Mouse (Mus musculus) megakaryocyte progenitor cell, adult 5-6 weeks (primary cell): ENCODE measurements around the gene Pea15a. TPM values are rescaled to one million over a fixed set of nuclear protein-coding genes. Genes with fewer than 3 reads are reported as not detected.
A peak's percentile ranks its signal among the peaks of the same experiment; 100 is the strongest.

ENCODE experiments used
- ATAC-seq: replicated peaks from 2 replicates; pipeline ENCODE4 v1.8.0; 2016; ENCODE audit warnings: mild to moderate bottlenecking, moderate TSS enrichment, inconsistent platforms; ENCODE audit not compliant: poor library complexity
- total RNA-seq, 2 experiments: library from RNA; stranded (forward) in 1 of 2; stranded (reverse) in 1 of 2; fragments of 157-497, 149-512 nt in 1 of 2; fragments of 200-1000 nt in 1 of 2; gene quantifications; 2 replicates each; pipeline versions ENCODE4 v1.2.3 to v1.2.4; 2015 to 2017

Gene Pea15a
- total RNA-seq, 2 experiments from 2014 or later: 2.6 to 4.9 TPM

DNA sequence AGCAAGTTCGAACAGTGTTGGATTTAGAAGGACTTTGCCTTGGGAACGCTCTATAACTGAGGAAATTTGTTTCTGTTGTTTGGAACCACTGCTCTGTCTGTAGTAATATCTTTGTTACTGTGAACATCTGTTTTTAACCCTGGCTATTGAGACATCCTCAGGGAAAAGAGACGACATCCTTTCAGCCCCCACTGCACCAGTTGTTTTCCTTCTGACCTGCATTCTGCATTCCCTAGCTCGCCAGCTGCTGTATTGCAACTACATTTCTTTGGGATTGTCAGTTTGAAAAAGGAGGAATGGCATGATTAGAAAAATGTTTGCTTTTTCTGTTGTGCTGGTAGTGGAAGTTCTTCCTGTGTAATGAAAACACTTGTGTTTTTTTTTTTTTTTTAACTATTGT lies 25.7 kb downstream of the Pea15a start:
- no peak for ATAC-seq

GRCm38 (mm10) chr1:172179102-172179501 lies 27.5 kb downstream of the Pea15a start:
- no peak for ATAC-seq

DNA sequence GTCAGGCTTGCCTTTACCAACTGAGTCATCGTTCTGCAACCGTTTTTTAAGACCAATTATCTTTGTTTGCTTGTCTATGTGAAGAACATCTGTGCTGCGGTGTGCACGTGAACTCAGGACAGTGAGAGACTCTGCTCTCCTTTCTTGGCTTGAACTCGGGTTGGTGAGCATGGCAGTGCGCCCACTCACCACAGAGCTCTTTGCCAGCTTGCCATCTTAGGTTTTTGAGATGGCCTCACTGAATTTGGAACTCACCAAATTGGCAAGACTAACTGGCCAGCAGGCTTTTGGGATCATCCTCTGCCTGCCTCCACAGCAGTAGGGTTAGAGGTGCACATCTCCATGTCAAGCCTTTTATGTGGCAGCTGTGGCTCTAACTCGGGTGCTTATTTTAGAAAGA lies 28.8 kb downstream of the Pea15a start:
- no peak for ATAC-seq

DNA sequence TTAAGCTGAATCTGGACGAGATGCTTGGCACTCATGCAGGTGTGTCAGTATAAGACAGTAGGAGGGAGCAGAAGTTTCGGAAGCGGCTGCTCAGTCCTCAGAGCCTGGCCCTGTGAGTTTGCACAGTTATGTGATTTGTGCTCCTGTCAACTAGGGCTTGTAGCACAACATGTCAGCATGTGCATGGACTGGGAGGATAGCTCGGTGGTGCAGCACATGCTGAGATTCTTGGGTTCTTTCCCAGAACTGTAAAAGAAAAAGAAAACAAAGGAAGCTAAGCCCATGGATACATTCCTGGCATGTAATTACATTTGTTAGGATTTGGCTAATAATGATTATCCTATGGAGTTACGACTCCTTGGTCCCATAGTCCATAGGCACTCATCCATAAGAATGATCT lies 33.4 kb downstream of the Pea15a start:
- no peak for ATAC-seq

GRCm38 (mm10) chr1:172172381-172172780 lies 34.2 kb downstream of the Pea15a start:
- no peak for ATAC-seq

DNA sequence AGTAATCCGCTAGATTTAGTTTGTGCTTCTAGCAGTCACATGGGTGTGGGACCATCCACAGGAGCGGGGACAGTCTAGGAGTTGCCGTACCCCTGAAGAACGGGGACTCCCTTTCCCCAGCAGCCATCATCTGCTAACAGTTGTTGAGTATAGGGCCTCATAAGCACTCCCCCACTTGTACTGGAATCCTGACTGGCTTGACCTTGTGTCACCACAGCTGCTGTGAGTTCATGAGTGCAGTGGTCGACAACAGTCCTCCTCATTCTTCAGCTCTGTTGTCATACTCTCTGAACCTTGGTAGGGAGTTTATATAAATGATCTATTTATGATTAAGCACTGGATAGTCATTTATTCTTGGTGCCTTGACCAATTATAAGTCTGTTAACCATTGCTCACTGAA lies 36.8 kb downstream of the Pea15a start:
- ATAC-seq: no peak

DNA sequence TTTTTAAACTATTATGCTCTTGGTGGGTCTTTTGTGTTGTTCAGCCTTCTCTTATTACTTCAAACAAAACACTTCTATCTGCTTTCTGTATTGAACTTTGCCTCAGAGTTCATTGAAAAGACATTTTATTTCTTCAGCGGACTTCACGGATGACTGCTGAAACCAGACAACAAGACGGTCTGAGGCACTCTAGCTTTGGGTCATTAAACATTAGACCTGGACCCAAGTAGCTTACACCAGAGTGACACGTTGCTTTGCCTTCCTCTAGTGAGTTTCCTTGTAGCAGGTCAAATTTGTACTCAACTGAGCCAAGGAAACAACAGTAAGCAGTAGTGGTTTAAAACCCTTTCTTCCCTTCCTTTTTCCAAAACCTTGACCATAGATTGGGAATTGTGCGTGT lies 38.7 kb downstream of the Pea15a start:
- ATAC-seq: no peak

GRCm38 (mm10) chr1:172162959-172163358 lies 43.6 kb downstream of the Pea15a start:
- ATAC-seq: no peak

DNA sequence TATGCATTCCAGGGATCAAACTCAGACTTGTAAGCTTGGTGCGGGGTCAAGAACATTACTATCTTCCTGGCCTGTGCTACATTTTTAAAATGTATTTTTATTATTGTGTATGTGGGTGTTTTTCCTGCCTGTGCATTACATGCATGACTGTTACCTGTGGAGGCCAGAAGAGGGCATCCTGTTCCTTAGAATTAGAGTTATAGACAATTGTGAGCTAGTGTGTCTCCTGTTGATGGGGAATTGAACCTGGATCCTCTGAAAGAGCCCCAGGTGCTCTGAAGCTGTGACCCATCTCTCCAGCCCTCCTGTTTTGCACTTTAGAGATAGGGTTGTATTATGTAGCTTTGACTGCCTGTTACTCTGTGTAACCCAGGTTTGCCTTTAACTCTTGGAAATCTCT lies 44.6 kb downstream of the Pea15a start:
- ATAC-seq: peak; percentile 83

DNA sequence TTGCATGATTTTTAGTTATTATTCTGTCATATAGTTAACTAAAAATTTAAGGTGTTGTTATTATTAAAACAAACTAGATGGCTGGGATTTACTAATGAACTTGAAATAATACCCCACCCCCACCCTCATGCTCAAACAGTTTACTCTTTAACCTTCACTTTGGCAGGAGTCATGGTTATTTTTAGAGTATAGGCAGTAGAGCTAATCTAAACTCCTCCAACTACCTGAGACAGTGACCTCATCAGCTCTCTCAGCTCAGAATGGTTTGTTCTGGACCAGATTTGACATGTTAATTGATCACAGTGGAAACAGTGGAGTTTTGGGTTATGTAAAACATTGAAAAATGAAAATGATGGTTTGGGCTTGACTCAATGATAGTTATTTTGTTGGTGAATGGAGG lies 46.1 kb downstream of the Pea15a start:
- ATAC-seq: no peak

GRCm38 (mm10) chr1:172159970-172160369 lies 46.6 kb downstream of the Pea15a start:
- ATAC-seq: no peak

- peak; percentile 90 for ATAC-seq
These were observed 51.1 kb downstream of the Pea15a start for GRCm38 (mm10) chr1:172155518-172155917.

GRCm38 (mm10) chr1:172154536-172154935 lies 52.1 kb downstream of the Pea15a start:
- ATAC-seq: no peak

DNA sequence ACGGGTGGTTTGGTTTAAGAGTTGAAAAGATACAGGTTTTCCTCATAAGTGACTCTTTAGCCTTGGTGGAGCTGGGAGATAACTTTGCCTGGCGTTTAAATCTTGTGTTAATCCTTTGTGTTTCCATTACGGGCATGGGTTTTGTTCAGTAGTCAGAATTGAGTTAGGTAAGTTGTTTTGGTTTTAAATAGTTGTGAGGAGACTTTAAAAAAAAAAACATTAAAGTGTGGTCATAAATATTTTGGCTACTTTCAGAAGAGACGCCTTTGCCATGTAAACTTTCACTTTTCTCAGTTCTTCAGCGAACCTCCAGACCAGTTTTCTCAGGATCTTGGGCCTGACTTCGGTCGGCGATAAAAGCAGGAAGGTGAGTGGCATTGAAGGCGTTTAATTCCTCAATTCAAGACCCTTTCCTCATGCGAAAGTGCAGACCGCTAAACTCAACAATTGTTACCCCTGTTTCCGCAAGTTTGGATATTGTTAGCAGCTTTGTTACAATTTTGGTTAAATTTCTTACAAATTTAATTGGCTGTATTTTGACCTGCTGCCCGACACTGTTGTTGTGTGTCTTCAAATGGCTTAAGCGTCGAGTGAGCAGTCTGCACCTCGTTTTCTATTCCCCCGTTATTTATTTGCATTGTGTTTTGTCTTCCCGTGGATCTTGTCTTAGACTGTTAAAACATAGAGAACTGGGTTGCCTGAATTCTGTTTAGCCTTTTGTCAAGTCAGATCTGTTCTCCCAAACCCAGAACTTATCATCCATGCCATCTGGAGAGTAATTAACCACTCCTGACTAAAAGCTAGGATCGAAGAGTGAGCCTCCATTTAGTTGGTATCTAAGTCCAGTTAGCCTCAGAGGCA lies 57.4 kb downstream of the Pea15a start:
- ATAC-seq: peak; percentile 15; the same call in 1 of the 2 replicates

GRCm38 (mm10) chr1:172148279-172148954 lies 58.2 kb downstream of the Pea15a start:
- peak; percentile 37 for ATAC-seq

GRCm38 (mm10) chr1:172147835-172148278 lies 58.7 kb downstream of the Pea15a start, which contains the start of gene Dcaf8:
Gene Dcaf8, plus strand, starts transcription at chr1:172148084.
- peak; percentile 88 for ATAC-seq

Other genes starting within 250 kb of the Pea15a start
- gene Vangl2, start 178.4 kb downstream of the Pea15a start, total RNA-seq (2015): 1.9 and 3.3 TPM in 2 replicates
- gene Vangl2, start 178.4 kb downstream of the Pea15a start, total RNA-seq (2017): 1.1 and 1.7 TPM in 2 replicates
- not detected in 2 replicates for gene Nhlh1, start 149.2 kb downstream of the Pea15a start, total RNA-seq (2015)
- gene Nhlh1, start 149.2 kb downstream of the Pea15a start, total RNA-seq (2017): not detected in 2 replicates
- gene Copa, start 124.3 kb downstream of the Pea15a start, total RNA-seq (2015): 146 and 159 TPM in 2 replicates
- gene Copa, start 124.3 kb downstream of the Pea15a start, total RNA-seq (2017): 140 and 152 TPM in 2 replicates
- gene Ncstn, start 124.0 kb downstream of the Pea15a start, total RNA-seq (2015): 68.0 and 69.0 TPM in 2 replicates
- 26.3 and 35.5 TPM in 2 replicates for gene Ncstn, start 124.0 kb downstream of the Pea15a start, total RNA-seq (2017)
- 24.2 and 24.9 TPM in 2 replicates for gene Pex19, start 80.0 kb downstream of the Pea15a start, total RNA-seq (2015)
- 31.2 and 38.4 TPM in 2 replicates for gene Pex19, start 80.0 kb downstream of the Pea15a start, total RNA-seq (2017)
- gene Dcaf8, start 58.7 kb downstream of the Pea15a start, total RNA-seq (2015): 26.0 and 46.0 TPM in 2 replicates
- 93.6 and 140 TPM in 2 replicates for gene Dcaf8, start 58.7 kb downstream of the Pea15a start, total RNA-seq (2017)
- not detected in 2 replicates for gene Casq1, start 13.1 kb upstream of the Pea15a start, total RNA-seq (2015)
- not detected in 2 replicates for gene Casq1, start 13.1 kb upstream of the Pea15a start, total RNA-seq (2017)
- not detected in 2 replicates for gene Atp1a4, start 51.6 kb upstream of the Pea15a start, total RNA-seq (2015)
- not detected in 2 replicates for gene Atp1a4, start 51.6 kb upstream of the Pea15a start, total RNA-seq (2017)
- 28.8 and 29.7 TPM in 2 replicates for gene Igsf8, start 54.8 kb upstream of the Pea15a start, total RNA-seq (2015)
- gene Igsf8, start 54.8 kb upstream of the Pea15a start, total RNA-seq (2017): 25.5 and 30.6 TPM in 2 replicates
- not detected in 2 replicates for gene Atp1a2, start 91.3 kb upstream of the Pea15a start, total RNA-seq (2015)
- not detected in 2 replicates for gene Atp1a2, start 91.3 kb upstream of the Pea15a start, total RNA-seq (2017)
- not detected in 2 replicates for gene Kcnj9, start 122.5 kb upstream of the Pea15a start, total RNA-seq (2015)
- gene Kcnj9, start 122.5 kb upstream of the Pea15a start, total RNA-seq (2017): not detected in 2 replicates
- 0.20 and 0.24 TPM in 2 replicates for gene Kcnj10, start 134.4 kb upstream of the Pea15a start, total RNA-seq (2015)
- gene Kcnj10, start 134.4 kb upstream of the Pea15a start, total RNA-seq (2017): 0.04 and 0.14 TPM in 2 replicates
- gene Pigm, start 169.7 kb upstream of the Pea15a start, total RNA-seq (2015): 14.7 and 16.2 TPM in 2 replicates
- 15.3 and 15.7 TPM in 2 replicates for gene Pigm, start 169.7 kb upstream of the Pea15a start, total RNA-seq (2017)